Mouse (Mus musculus) gastrocnemius, postnatal 4 days (tissue): ENCODE data around the gene AU022751. TPM values are rescaled to one million over a fixed set of nuclear protein-coding genes. Genes with fewer than 3 reads are reported as not detected.
"Not testable (repeated sequence)": the region's sequence is repeated elsewhere in the genome, so short reads cannot be mapped to it uniquely, and the experiment has no call there.

Experiments
- DNase-seq, 2 experiments: peaks; one replicate each; pipeline ENCODE4 v3.0.0; 2021 to 2022; ENCODE audit warnings: low spot score in 2 of 2, mixed read lengths in 2 of 2
- long read RNA-seq, 2 experiments: library from polyadenylated mRNA; stranded (forward); transcript quantifications; one replicate each; pipeline ENCODE4 v2.0.0; 2021
- microRNA-seq: library from miRNA; unstranded; fragments of <30 nt; microRNA quantifications from one replicate; pipeline ENCODE4 v1.2.0, GENCODE M21; 2021
- total RNA-seq, 2 experiments: library from RNA; stranded (reverse); gene quantifications; 2 replicates each; pipeline ENCODE4 v1.2.3; 2021

The AU022751 gene
- total RNA-seq, result not detected
- long read RNA-seq, experiment 1, result 0 reads
- long read RNA-seq, experiment 2, result 0 reads

DNA sequence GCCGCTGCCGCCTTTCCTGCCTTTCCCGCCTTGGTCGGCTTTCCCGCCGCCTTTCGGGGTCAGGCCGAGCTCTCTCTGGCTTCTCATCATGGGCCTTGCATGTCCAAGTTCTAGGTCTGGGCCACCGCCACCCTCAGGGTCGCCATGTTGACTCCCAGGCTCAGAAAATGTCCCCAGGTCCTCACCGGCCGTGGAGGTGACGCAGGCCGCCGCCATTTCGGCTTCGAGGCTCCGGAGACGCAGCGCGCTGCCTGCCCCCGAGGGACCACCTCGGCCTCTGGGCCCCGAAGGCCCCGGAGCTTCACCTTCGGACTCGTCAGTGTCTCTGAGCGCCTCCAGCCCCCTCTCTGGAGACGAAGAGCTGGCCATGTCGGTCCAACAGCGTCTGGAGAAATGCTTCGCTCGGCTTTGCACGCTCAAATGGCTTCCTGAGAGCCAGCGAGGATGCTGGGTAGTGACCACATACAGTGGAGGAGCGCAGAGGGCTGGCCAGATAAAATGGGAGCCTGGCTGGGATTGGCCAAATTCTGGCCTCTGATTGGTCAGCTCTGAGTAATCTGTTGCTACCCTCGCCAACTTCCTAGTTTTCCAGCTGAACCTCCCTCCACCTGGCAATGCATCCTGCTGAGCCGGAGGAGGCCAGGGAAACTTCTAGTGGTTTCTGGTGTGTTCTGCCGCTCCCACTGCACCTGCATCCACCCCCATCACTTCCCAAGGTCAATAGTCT is at the start of gene AU022751:
Gene AU022751 (minus strand): TSS at position 466 of the 727 bp plus-strand sequence.
- DNase-seq, result no peak

DNA sequence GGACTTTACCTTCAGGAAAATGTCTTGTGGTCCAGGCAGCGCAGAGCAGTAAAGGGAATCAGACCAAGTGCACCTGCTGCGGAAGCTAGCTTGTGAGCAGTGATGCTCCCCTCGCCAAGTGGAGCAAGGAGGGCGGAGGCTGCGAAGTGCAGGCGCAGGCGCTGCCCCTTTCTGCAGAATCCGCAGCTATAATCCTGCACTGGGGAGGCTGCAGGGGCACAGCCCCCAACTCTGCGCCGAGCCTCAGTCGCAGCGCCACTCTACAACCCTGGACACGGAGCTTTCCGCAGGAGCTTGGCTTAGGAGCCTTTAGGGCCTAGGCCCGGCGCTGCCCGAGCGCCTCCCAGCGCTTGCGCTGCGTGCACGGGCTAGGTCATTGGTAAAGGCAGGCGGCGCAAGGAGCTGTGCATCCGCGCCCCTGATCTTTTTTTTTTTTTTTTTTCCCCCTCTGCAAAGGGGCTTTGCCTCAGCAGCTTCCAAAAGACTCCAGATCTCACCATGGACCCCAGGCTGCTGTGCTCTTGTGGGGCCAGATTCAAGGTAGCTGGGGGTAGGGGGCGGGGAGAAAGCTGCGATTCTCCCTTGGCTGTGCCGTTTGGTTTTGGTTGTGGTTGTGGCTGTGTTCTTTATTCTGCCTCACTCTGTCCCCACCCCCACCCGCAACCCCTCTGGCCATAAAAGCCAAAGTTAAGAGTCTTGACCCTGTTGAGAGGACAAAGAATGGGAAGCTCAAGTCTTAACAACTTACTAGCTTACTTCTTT is 9.0 kb upstream of the AU022751 start:
- no peak for DNase-seq

DNA sequence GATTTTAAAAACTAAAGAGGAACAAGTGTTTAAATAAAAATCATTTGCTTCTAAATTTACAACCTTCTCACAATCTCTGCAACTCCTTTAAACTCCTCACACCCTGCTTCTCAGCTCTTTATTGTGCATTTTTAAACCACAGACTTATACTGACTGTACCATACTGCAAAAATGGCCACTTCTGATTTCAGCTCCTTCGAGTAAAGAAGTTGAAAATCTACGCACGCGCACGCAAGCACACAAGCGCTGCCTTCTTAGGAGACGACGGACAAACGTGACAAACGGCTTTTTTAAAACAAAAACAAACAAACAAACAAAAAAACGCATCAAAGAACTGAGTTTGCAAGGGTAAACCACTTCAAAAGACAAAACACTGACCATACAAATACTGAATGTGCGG is 8.3 kb upstream of the AU022751 start:
- no peak for DNase-seq

DNA sequence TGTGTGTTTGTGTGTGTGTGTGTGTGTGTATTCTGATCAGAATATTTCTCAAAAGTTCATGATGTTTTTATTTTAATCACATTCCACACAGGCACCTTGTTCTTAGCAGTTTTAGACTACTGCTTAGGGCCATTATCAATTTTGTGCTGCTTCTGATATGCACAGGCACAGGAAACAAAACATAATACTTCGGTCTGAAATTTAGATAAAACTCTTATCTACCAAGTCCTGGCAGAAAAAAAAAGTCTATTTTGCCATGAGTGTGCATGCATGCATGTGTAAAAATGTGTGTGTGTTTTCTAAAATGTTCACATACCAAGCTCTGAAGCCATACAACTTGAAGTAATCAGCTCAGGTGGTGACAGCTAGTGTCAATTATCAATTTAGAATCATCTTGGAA is 21.7 kb downstream of the AU022751 start:
- DNase-seq, result no peak

DNA sequence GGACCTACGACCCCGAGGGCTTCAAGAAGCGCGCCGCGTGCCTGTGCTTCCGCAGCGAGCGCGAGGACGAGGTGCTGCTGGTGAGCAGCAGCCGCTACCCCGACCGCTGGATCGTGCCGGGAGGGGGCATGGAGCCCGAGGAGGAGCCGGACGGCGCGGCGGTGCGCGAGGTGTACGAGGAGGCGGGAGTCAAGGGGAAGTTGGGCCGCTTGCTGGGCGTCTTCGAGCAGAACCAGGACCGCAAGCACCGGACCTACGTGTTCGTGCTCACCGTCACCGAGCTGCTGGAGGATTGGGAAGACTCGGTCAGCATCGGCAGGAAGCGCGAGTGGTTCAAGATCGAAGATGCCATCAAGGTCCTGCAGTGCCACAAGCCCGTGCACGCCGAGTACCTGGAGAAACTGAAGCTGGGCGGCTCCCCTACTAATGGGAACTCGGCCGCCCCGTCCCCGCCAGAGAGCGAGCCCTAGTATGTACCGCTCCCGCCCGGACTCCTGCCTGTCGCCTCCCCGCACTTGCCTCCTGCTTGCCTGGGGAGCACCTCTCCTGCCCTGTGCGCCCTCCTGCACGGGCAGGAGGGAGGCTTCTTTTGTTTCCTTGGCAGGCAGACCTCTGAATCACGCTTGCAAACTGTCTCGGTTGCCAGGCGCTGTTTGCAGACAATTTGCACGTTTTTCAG is 35.1 kb downstream of the AU022751 start:
- DNase-seq, result not testable (repeated sequence)

DNA sequence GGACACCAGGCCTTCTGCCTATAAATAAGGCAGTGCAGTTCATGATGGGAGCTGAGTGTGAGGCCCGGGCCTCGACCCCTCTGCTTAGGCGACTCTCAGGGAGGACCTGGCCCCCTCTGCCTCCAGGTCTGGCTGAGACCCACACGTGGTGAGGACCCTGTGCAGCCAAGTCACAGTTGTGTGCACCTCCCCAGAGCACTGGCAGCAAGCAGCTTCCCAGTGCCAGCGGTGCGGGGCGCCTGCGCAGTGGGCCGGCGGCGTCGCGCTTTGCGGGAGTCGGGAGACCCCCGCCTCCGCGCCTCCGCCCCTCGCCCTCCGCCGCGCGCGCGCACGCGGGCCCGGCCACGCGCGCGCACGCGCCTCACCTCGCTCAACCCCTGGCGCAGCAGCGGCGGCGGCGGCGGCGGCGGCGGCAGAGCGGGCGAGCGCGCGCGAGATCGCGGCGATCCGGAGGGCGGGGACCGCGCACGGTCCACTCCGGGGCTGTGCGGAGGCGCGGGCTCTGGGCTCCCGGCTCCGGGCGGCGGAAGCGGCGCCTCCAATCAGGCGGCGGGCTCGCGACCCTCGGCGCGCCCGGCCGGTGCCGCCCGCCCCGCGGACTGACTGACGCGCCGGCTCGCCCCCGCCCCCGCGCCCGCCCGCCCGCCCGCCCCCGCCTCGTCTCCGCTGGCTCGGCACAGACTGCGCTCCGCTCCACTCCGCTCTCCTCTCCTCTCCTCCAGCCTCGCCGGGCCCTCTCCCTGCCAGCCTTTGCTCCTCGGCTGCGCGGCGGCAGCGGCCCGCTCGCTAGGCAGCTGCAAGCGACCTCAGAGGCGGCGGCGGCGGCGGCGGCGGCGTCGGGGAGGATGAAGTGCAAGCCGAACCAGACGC is 35.9 kb downstream of the AU022751 start, which contains the start of gene Nudt11:
Gene Nudt11 (plus strand): TSS at position 388 of the 870 bp plus-strand sequence.
- DNase-seq, result peak in 1 of 2 experiments; percentile 6

Small RNA genes lying within 50 kb of the gene (microRNA-seq; reads per million reads assigned to microRNA genes)
- not detected for gene Gm27360

Other genes with a start within 250 kb of the AU022751 start
- gene Nudt11, start 36.0 kb downstream of the AU022751 start, total RNA-seq, result 1 to 10 TPM; 1.6 to 2.1 TPM
- gene Nudt10, start 89.6 kb upstream of the AU022751 start, total RNA-seq, result 1 to 10 TPM in 1 of 2 experiments, under 1 TPM in 1; 0.86 to 2.1 TPM
- gene Bmp15, start 237.3 kb upstream of the AU022751 start, total RNA-seq, result under 1 TPM; 0.10 to 0.12 TPM